Mouse (Mus musculus) urinary bladder, postnatal 4 days (tissue): Measurements from ENCODE around the gene Tgfbr3l.

ENCODE experiments used
- DNase-seq, 2 experiments: peaks; one replicate each; pipeline ENCODE4 v3.0.0; 2021 to 2022; ENCODE audit warnings: low spot score in 2 of 2

Gene Tgfbr3l

DNA sequence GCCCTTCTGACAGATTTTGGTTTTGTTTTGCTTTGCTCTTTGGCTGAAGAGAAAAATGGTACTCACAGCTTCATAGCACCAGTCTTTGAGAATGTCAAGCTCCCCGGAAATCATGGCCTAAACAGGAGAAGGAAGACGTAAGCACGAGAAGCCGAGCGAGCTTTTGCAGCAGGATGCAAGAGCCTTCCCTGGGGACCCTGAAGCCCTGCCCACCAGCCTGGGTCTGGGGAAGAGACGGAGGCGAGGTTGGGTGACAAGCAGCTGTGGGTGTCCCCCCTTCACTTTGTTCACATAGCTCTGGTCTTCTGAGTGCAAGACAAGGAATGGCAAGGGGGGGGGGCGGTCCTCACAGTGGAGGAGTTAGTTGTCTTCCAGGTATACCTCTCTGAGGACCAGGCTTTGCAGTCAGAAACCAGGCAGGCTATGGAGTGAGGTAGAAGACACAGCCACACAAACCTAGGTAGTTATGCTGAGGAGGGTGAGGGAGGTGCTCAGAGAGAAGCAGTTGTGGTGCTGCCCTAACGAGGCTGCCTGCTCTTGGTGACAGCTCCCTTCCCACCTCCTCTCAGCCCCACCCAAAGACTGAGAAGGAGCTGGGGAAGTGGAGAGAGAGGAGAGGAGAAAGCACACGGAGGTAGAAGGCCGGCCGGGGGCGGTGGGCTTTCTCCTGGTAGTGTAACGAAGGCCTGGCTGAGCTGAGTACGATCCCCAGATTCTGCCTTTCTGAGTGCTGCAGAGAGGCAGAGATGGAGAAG lies 17.3 kb downstream of the Tgfbr3l start:
- no peak for DNase-seq

DNA sequence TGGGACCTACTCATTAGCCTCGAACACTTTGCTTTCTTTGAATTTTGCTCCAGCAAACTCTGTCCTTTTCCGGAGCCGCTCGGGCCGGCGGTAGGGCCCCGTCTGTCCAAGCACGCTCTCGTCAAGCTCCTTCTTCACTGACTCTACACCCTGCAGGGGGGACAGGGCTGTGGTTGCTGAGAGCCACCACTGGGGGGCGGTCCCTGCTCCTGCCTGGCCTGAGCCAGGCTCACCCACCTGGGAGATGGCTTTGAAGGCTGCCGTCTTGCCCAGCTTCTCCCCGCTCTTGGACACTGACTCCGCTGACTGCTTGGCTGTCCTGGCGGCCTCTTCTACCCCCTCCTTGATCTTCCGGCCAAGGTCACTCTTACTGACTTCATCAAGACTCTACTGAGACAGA lies 19.6 kb downstream of the Tgfbr3l start:
- no peak for DNase-seq

DNA sequence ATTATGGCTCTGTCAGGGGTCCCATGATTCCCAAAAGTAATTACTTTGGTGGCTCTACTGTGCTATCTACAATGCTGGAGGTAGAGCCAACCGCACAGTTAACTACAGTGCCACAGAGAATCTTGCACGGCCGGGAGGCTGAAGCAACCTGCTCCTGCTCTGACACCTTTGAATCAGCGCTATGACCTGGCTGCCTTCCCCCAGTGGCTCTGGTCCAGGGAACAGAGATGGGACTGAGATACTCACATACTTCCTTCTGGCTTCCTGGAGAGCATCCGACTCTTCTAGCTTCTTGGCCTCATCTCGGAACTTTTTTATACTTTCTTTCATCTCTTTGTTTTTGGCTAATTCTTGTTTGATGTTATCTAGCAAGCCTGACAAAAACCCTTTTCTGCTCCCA lies 21.6 kb downstream of the Tgfbr3l start:
- DNase-seq: no peak

DNA sequence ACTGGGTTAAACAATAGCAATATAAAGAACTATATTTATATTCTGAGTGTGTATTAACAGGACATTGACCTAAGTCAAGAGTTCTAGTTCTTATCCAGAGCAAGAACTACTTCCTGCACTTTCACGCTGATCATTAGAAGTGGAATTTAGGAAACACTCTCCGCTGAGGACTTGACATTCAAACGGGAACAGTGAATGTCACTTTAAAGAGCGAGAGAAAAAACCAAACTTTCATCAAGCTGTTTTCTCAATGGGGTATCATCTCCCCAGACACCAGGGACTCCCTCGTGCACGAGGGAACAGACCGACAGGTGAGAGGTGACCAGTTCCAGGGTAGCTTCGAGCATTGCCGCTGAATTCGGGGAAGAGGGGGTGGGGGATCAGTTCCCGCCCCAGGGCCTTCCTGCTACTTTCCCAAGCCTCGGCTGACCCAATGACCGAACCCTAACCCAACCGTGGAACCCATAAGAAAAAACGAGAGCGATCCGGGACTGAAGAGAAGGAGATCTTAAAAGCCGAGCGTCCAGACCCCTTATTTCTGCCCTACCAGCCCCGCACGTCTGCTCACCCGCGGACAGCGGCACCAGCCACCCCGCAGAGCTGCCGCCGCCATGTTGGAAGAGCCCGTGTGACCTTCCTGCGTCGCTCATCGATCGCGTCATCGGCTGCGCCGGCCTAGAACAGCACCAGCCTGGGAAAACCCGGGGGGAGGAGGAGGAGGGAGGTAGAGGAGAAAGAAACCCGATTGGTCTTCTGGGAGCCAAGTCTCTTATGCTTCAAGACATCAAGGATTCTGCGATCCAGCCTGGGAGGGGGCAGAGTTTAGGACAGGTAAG lies 27.5 kb downstream of the Tgfbr3l start, which contains the start of gene Timm44:
Gene Timm44, minus strand, starts transcription at position 639 of the 836 bp plus-strand sequence.
- DNase-seq: peak; percentile 89 to 97

DNA sequence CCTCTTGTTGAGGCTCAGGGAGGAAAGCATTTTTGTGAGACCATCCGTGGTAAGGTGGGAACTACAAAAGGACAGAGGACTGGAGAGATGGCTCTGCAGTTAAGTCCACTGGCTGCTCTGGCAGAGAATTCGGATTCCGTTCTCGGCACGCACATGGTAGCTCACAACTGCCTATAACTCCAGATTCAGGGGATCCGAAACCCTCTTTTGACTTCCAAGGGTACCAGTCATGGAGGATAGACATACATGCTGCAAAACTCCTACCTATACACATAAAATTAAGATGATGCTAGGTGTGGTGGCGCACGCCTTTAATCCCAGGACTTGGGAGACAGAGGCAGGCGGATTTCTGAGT lies 28.1 kb downstream of the Tgfbr3l start:
- DNase-seq: no peak

DNA sequence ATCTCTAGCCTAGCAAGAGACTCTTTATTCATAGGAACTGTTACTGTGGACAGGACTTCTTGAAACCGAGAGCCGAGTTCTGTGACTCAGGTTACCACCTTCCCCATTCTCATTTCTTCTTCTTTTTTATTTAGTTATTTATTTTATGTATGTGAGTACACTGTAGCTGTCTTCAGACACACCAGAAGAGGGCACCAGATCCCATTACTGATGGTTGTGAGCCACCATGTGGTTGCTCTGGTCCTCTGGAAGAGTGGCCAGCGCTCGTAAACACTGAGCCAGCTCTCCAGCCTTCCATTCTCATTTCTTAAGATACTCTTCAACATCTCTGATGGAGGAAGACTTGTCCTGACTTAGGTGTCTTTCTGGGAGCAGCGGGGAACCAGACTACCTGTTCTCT lies 44.7 kb downstream of the Tgfbr3l start:
- DNase-seq: no peak

DNA sequence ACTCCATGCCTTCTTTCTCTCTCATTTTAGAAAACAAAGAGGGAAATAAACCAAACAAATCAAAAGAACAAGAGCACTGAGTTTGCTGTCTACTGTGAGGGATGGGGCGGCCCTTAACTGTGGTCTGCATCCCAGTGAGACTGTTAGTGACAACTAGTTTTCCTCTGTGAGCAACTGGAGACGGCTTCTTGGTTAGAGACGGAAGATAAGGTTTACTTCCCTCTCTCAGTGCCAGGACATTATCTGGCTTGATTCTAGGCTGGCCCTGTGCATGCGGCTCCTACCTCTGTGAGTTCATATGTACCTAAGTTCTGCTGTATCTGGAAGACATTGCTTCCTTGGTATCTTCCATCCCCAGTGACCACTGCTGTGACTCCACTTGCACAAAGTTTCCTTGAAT lies 49.8 kb downstream of the Tgfbr3l start:
- no peak for DNase-seq
